Mouse (Mus musculus): Measurements from ENCODE around the gene Slc11a2. TPM values are rescaled to one million over a fixed set of nuclear protein-coding genes. Genes with fewer than 3 reads are reported as not detected.

The Slc11a2 gene
- total RNA-seq, 2 experiments from 2014 or later = 38.4 to 52.0 TPM

- Histone ChIP-seq H3K4me3 (no peak overlapping the region), H3K27ac (peak overlapping the region; percentile 83)
- intact Hi-C loops (cut with DNase I) = no loop called here
- TF ChIP-seq CTCF (IDR thresholded peaks at IDR 0.05) = no peak
- DNase-seq = no peak
Measured at GRCm38 (mm10) chr15:100414942-100415341, 9.9 kb downstream of the Slc11a2 start.

GRCm38 (mm10) chr15:100414011-100414410 lies 10.9 kb downstream of the Slc11a2 start:
- Histone ChIP-seq H3K27ac (peak overlapping the region; percentile 83), H3K4me3 (no peak overlapping the region; the same call in 1 of the 2 replicates)
- peak; percentile 76 for DNase-seq
- no peak for TF ChIP-seq CTCF (IDR thresholded peaks at IDR 0.05)
- intact Hi-C loops (cut with DNase I) = no loop called here

- DNase-seq = no peak
- Histone ChIP-seq H3K4me3 (no peak overlapping the region), H3K27ac (peak overlapping the region; percentile 63)
- no peak for TF ChIP-seq CTCF (IDR thresholded peaks at IDR 0.05)
- intact Hi-C loops (cut with DNase I) = no loop called here
Measured at GRCm38 (mm10) chr15:100413306-100413705, 11.6 kb downstream of the Slc11a2 start.

- intact Hi-C loops (cut with DNase I) = no loop called here
- no peak for TF ChIP-seq CTCF (IDR thresholded peaks at IDR 0.05)
- Histone ChIP-seq H3K4me3 (no peak overlapping the region), H3K27ac (peak overlapping the region; percentile 35; the same call in 1 of the 2 replicates)
- DNase-seq = no peak
Measured at GRCm38 (mm10) chr15:100411731-100412130, 13.1 kb downstream of the Slc11a2 start.

GRCm38 (mm10) chr15:100410918-100411672 lies 13.8 kb downstream of the Slc11a2 start:
- TF ChIP-seq CTCF (IDR thresholded peaks at IDR 0.05) = no peak
- peak; percentile 48 for DNase-seq
- no peak overlapping the region for H3K4me3 ChIP-seq
- intact Hi-C loops (cut with DNase I) = no loop called here
- no peak overlapping the region; the same call in 1 of the 2 replicates for H3K27ac ChIP-seq

GRCm38 (mm10) chr15:100406088-100406487 lies 18.8 kb downstream of the Slc11a2 start:
- DNase-seq = no peak
- TF ChIP-seq CTCF (IDR thresholded peaks at IDR 0.05) = no peak
- intact Hi-C loops (cut with DNase I) = no loop called here
- H3K4me3 ChIP-seq = no peak overlapping the region
- no peak overlapping the region for H3K27ac ChIP-seq

- H3K4me3 ChIP-seq = no peak overlapping the region
- no peak overlapping the region for H3K27ac ChIP-seq
- DNase-seq = no peak
- TF ChIP-seq CTCF (IDR thresholded peaks at IDR 0.05) = no peak
- intact Hi-C loops (cut with DNase I) = no loop called here
Measured at GRCm38 (mm10) chr15:100403318-100404000, 21.4 kb downstream of the Slc11a2 start.

- intact Hi-C loops (cut with DNase I) = no loop called here
- no peak overlapping the region for H3K4me3 ChIP-seq
- no peak for TF ChIP-seq CTCF (IDR thresholded peaks at IDR 0.05)
- no peak for DNase-seq
- no peak overlapping the region for H3K27ac ChIP-seq
Measured at GRCm38 (mm10) chr15:100402798-100403197, 22.1 kb downstream of the Slc11a2 start.

GRCm38 (mm10) chr15:100402347-100402746 lies 22.5 kb downstream of the Slc11a2 start:
- H3K27ac ChIP-seq = no peak overlapping the region
- TF ChIP-seq CTCF (IDR thresholded peaks at IDR 0.05) = no peak
- no peak for DNase-seq
- H3K4me3 ChIP-seq = no peak overlapping the region
- intact Hi-C loops (cut with DNase I) = no loop called here

GRCm38 (mm10) chr15:100401811-100402210 lies 23.1 kb downstream of the Slc11a2 start:
- no peak for TF ChIP-seq CTCF (IDR thresholded peaks at IDR 0.05)
- H3K27ac ChIP-seq = no peak overlapping the region
- intact Hi-C loops (cut with DNase I) = no loop called here
- H3K4me3 ChIP-seq = no peak overlapping the region
- no peak for DNase-seq

- intact Hi-C loops (cut with DNase I) = no loop called here
- H3K27ac ChIP-seq = no peak overlapping the region
- H3K4me3 ChIP-seq = no peak overlapping the region
- no peak for TF ChIP-seq CTCF (IDR thresholded peaks at IDR 0.05)
- no peak for DNase-seq
Measured at GRCm38 (mm10) chr15:100400592-100401250, 24.2 kb downstream of the Slc11a2 start.

- DNase-seq = no peak
- Histone ChIP-seq H3K27ac (no peak overlapping the region), H3K4me3 (no peak overlapping the region)
- intact Hi-C loops (cut with DNase I) = no loop called here
- TF ChIP-seq CTCF (IDR thresholded peaks at IDR 0.05) = peak; percentile 22; the same call in 1 of the 2 replicates
Measured at GRCm38 (mm10) chr15:100395561-100395960, 29.3 kb downstream of the Slc11a2 start.

GRCm38 (mm10) chr15:100393016-100393415 lies 31.9 kb downstream of the Slc11a2 start:
- intact Hi-C loops (cut with DNase I) = no loop called here
- no peak overlapping the region for H3K4me3 ChIP-seq
- DNase-seq = no peak
- H3K27ac ChIP-seq = no peak overlapping the region
- TF ChIP-seq CTCF (IDR thresholded peaks at IDR 0.05) = no peak

All from gastrocnemius, adult 2 months (tissue).